Mouse (Mus musculus): ENCODE measurements around the gene P3h1. TPM values are rescaled to one million over a fixed set of nuclear protein-coding genes. Genes with fewer than 3 reads are reported as not detected.
"Not testable (repeated sequence)": the region's sequence is repeated elsewhere in the genome, so short reads cannot be mapped to it uniquely, and the experiment has no call there.

P3h1 gene
- total RNA-seq, 2 experiments from 2014 or later: 10.9 to 12.4 TPM

DNA sequence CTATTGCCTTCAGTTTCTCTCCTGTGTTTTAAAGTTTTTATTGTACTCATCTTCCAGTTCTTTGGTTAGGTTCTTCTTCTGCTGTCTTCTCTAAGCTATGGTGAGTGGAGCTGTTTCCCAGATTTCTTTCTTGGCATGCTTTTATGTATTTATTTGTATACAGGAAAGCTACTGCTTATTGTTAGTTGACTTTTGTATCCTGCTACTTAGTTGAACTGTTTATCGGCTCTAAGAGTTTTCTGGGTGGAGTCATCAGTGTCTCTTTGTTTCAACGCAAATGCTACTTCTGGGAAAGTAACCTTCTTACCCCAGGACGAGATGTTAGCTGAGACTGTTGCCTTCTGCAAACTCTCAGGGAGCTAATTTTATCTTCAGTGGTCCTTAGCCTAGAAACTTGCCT is 30.7 kb downstream of the P3h1 start:
- no peak for DNase-seq
- intact Hi-C loops (cut with DNase I): no loop called here

DNA sequence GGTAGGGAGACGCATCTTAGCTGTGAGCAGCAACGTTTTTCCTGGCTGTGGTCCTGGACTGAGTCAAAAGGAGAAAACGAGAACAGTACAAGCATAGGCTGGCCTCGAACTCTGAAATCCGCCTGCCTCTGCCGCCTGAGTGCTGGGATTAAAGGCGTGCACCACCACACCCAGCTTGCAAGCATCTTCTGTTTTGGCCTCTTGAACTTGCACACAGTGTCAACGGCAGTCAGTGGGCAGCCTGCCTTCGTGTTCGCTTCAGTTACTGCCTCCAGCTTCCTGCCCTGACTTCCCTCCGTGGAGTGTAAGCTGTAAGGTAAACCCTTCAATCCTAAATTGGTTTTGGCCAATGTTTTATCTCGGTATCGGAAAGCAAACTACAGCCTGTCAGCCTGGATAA is 33.9 kb downstream of the P3h1 start:
- DNase-seq: no peak
- intact Hi-C loops (cut with DNase I): no loop called here

- DNase-seq: no peak
- intact Hi-C loops (cut with DNase I): no loop called here
These were observed 41.9 kb downstream of the P3h1 start for GRCm38 (mm10) chr4:119274627-119275026.

GRCm38 (mm10) chr4:119275226-119275625 is 42.5 kb downstream of the P3h1 start:
- intact Hi-C loops (cut with DNase I): no loop called here

GRCm38 (mm10) chr4:119275726-119276125 is 43.0 kb downstream of the P3h1 start:
- no peak for DNase-seq
- intact Hi-C loops (cut with DNase I): no loop called here

More at GRCm38 (mm10) chr4:119275226-119275625, 42.5 kb downstream of the P3h1 start:
- DNase-seq: no peak

- intact Hi-C loops (cut with DNase I); DNase-seq: not testable (repeated sequence)
These were observed 46.1 kb downstream of the P3h1 start for GRCm38 (mm10) chr4:119278784-119279183.

DNA sequence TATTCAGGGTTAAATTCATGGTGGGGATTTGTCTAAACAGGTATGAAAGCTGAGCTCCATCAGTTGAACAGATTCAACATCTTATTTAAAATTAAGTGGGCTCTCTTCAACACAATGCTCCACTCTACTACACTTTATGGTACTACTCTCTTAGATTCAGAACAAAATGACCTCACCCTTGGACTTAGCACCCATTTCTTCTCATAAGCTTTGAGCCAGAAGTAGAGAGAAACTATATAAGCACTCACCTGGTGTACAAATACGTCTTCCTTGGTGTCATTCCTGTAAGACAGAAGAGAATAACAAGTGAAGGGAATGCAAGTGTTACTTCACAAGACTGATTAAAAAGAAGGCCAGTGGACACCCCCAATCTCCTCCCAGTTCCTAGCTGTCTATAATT is 52.1 kb downstream of the P3h1 start:
- no peak for DNase-seq
- intact Hi-C loops (cut with DNase I): no loop called here

DNA sequence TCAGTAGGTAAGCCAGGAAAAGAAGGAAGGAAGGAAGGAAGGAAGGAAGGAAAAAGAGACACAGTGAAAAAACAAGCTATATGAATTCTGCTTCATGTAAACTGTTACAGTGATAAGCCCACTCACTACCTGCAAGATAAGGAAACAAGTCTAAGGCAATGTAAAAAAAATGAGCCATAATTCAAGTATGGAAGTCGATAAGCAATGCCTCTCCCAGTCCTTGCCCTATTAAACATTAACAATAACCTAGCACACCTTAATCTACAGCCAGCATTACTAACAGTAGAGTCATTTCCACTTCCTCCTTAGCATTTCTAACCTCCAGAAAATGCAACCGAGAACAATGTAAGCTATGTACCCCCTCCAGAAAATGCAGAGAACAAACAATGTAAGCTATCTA is 52.6 kb downstream of the P3h1 start:
- intact Hi-C loops (cut with DNase I): no loop called here
- DNase-seq: no peak

GRCm38 (mm10) chr4:119291921-119292320 is 59.2 kb downstream of the P3h1 start:
- intact Hi-C loops (cut with DNase I): no loop called here
- no peak for DNase-seq

DNA sequence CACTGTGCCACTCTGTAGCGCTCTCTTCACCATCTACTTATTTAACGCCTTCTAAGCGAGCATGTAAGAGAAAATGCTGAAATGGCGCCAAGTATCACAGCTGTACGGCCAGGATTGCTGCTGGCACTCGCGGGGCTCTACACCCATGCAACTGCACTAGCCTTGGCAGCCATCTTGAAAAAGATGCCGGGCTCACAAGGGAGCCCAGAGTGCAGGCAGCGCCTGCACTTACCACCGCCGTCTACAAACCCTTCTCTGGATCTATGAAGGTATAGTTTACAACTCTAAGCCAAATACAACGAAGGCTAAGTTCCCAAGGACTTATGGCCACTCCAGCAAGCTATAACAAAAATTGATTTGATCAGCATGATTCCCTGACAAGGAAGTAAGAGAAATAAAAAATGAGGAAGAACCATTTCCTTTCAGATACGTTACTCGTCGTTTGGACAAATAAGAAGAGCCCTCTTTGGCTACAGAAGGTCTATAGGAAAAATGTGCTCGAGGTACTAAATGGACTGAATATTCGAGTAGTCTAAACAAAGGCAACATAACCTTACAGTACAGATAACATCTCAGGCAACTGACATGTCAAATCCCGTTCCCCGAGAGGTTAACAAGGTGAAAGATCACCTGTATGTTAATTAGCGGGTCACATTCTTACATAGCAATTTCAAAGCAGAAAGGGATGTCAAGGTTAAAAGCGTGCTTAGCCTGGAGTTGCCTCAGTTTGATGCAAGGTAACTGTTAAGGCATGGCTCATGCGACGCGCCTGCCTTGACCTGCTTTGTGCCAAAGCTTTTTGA is 60.3 kb downstream of the P3h1 start:
- peak; percentile 58 for DNase-seq
- intact Hi-C loops (cut with DNase I): no loop called here

DNA sequence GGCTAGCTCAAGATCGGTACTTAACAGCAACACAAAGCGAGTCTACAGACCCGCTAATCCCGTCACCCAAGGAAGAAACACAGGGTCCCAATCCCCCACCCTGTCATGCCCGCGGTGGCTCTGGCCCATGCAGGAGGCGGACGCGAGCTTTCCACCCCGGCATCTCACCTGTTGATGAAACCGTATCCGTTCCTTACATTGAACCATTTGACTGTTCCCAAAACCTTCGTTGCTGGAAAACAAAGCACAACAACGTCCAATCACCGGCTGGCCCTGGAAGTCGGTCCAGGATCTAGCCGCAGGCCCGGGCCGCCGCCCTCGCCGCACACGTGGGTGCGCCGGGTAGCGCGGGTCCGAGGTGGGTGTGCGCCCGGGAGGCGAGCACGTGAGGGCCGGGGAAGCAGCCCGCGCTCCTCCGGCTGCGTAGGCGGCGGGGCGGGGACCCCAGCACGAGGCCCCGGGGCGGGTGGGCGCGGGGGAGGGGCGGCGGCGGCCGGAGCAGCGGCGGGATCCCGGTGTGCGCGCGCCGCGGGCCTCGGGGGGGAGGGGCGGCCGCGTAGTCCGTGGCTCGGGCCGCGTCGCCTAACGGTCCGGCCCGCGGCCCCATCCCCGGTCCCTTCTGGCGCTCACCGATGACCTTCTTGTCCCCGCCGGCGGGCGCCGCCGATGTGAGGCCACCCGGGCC is 61.0 kb downstream of the P3h1 start:
- DNase-seq: peak; percentile 33

GRCm38 (mm10) chr4:119294415-119295133 is 61.9 kb downstream of the P3h1 start, which contains the start of gene Ybx1:
Gene Ybx1 (minus strand): TSS chr4:119294604.
- intact Hi-C loops (cut with DNase I): no loop called here
- DNase-seq: peak; percentile 100

More for the DNA sequence above, 61.0 kb downstream of the P3h1 start:
- intact Hi-C loops (cut with DNase I): no loop called here

GRCm38 (mm10) chr4:119295134-119295453 is 62.4 kb downstream of the P3h1 start:
- no peak for DNase-seq
- intact Hi-C loops (cut with DNase I): no loop called here

GRCm38 (mm10) chr4:119297361-119297760 is 64.6 kb downstream of the P3h1 start:
- intact Hi-C loops (cut with DNase I): no loop called here
- no peak for DNase-seq

Other genes with a start within 250 kb of the P3h1 start
- gene Slc2a1, start 124.2 kb upstream of the P3h1 start, total RNA-seq (2021): 10 to 100 TPM; 33.5 to 34.1 TPM
- gene Zfp691, start 58.7 kb upstream of the P3h1 start, total RNA-seq (2021): 1 to 10 TPM; 4.5 to 8.7 TPM
- 1 to 10 TPM in 1 of 2 experiments, under 1 TPM in 1; 0.40 to 1.0 TPM for gene Ermap, start 42.9 kb upstream of the P3h1 start, total RNA-seq (2021)
- gene Svbp, start 37.6 kb upstream of the P3h1 start, total RNA-seq (2021): 10 to 100 TPM; 72.9 to 79.6 TPM
- under 1 TPM; 0.38 to 0.48 TPM for gene Tmem269, start 14.7 kb upstream of the P3h1 start, total RNA-seq (2021)
- 10 to 100 TPM; 29.7 to 36.2 TPM for gene AU022252, start 203 bp upstream of the P3h1 start, total RNA-seq (2021)
- gene Cldn19, start 22.5 kb downstream of the P3h1 start, total RNA-seq (2021): under 1 TPM; 0.12 to 0.14 TPM
- 1,000 to 10,000 TPM; 1,087 to 1,125 TPM for gene Ybx1, start 61.7 kb downstream of the P3h1 start, total RNA-seq (2021)
- 10 to 100 TPM; 26.2 to 27.3 TPM for gene Ppih, start 87.6 kb downstream of the P3h1 start, total RNA-seq (2021)
- 10 to 100 TPM; 20.5 to 21.3 TPM for gene Ccdc30, start 182.6 kb downstream of the P3h1 start, total RNA-seq (2021)
- gene Ppcs, start 189.5 kb downstream of the P3h1 start, total RNA-seq (2021): 1 to 10 TPM; 5.0 to 5.8 TPM
- under 1 TPM; 0.26 to 0.40 TPM for gene Zmynd12, start 189.9 kb downstream of the P3h1 start, total RNA-seq (2021)

Data from left cerebral cortex, postnatal 4 days (tissue).